Mouse (Mus musculus) gastrocnemius, postnatal 10 days (tissue): ENCODE data around the gene E030018B13Rik. TPM values are rescaled to one million over a fixed set of nuclear protein-coding genes. Genes with fewer than 3 reads are reported as not detected.

ENCODE experiments used
- DNase-seq: peaks from one replicate; pipeline ENCODE4 v3.0.0; 2021; ENCODE audit warnings: mixed read lengths
- total RNA-seq, 2 experiments: library from RNA; stranded (reverse); gene quantifications; 2 replicates each; pipeline ENCODE4 v1.2.3; 2021

Gene E030018B13Rik
- total RNA-seq, 2 experiments from 2014 or later, result not detected

DNA sequence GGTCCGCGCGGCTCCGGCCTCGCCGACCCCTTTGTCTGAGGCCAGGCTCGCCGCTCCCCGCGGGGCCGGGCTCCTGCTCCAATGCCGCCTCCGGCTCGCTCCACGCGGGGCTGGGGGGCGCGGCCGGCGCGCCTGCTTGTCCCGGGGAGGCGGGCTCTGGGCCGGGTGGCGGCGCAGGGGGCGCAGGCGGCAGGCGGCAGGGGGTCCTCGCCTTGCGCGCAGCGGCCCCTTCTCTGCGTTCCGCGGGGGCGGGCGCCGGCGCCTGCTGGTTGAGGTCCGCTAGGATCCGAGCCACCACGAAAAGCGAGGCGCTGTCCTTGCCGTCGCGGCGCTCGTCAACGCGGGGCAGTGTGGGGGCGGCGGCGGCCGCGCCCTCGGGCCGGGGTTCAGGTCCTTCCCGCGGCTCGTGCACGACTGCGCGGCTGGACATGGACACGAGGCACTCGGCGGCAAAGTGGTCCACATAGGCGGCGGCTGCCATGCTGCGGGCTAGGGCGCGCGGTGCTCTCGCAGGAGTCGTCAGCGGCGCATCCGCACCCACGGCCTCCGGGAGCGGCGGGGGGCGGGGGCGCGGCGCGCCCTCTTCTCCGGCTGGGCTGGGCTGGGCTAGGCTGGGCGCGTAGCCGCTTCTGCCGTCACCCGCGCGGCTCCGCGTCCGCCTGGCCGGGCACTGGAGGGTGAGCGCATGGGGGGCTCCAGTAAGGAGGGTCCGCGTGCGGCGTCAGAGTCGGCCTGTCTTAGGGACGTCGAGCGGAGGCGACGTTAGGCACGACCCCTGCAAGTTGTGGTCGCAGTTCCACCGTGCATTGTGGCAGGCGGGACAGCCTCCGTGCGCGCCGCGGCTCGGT is 21.6 kb downstream of the E030018B13Rik start:
- peak; percentile 77 for DNase-seq

DNA sequence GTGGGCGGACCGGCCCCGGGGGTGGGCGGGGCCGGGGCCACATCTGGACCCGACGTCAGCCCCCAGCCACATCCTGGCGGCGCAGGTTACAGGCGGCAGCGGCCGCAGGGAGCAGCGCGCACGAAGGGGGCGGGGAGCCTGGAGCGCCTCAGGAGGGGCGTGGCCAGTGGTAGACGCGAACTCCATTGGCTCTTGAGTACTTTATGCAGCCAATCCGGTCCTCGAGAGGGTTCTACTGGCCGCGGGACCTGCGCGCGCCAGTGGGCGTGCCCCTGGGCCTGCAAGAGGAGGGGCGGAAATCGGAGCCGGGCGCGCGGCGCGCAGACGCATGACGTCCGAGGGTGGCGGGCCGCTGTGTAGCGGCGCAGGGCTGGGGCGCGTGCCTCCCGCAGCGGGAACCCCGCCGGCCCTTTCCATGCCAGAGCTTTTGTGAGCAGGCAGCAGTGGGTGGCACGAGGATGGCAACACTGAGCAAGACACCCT is 22.3 kb downstream of the E030018B13Rik start, which contains the start of gene Klf13:
TSS of gene Klf13 (minus strand) at position 2 of the 483 bp plus-strand sequence.
- DNase-seq, result peak; percentile 95

DNA sequence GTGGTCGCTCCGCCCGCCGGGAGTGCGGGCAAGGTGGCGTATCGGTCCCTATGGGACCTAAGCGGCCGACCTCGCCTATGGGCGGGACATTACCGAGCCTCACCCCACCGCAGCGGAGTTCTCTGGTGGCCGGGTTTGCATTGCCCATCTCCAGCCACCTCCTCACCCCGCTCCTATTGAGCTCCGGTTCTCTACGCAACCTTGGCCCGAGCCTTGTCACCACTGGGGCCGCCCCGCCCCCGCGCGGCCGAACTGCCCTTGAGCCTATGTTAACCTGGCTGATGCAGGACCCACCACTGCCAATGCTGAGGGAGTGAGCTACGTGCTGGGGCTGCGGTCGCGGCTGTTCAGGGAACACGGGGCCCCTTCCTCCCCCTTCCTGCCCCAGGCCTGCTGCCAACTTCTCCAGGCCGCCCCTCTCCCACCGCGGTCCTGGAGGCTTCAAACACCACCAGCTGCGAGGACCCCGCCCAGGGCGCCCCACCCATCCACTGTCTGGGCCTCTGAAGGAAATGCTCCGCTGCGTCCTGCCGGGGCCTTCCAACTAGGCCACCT is 22.8 kb downstream of the E030018B13Rik start:
- peak; percentile 80 for DNase-seq

DNA sequence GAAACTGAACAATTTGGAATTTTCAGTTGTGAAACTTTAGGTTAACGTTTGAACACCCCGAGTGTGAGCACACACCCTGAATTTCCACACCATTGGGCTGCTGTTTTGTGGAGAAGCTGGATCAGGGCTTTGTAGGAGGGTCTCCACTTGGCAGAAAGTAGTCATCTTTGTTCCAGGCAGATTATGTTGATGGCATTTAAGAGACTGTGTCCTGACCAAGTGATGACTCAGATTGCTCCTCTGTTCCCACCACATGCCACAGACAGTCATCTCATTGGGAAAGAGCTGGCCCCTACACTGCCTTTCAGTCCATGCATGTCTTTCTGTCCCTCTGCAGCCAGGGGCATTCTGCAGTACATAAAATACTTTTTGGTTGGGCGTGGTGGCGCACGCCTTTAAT is 23.7 kb downstream of the E030018B13Rik start:
- DNase-seq, result no peak

DNA sequence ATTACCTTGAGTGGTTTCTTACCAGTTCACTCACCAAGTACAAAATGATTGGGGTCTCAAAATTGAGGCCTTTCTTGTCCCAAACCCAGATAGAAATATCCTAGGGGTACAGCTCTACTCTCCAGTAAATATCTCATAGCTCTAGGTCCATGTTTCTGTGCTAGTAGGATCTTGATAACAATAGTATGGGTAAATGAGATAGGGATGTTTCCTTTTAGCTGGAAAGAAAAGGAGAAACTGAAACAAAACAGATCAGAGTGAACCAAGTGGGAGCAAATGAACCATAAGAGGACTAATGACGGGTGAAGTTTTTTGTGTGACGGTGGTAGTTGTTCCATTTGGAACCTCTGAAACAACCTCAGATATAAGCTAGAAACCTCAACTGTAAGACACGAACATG is 24.4 kb downstream of the E030018B13Rik start:
- no peak for DNase-seq

DNA sequence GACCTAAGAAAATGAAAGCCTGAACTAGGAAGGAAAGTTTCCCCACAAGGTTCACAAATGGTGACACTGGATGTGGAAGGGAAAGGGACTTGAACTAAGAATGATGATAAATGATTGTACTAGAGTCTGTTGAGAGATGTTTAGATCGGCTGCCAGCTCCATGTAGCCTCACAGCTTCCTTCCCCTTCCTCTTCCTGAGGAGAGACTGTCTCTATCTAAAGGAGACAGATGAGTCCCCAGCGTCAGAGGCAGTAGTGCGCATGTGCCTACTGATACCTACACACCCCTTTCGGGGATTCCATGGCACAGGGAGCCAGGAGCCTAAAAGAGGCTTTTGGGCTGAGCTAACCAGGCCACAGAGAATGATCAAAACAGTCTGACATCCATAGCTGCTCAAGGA is 24.8 kb downstream of the E030018B13Rik start:
- no peak for DNase-seq

DNA sequence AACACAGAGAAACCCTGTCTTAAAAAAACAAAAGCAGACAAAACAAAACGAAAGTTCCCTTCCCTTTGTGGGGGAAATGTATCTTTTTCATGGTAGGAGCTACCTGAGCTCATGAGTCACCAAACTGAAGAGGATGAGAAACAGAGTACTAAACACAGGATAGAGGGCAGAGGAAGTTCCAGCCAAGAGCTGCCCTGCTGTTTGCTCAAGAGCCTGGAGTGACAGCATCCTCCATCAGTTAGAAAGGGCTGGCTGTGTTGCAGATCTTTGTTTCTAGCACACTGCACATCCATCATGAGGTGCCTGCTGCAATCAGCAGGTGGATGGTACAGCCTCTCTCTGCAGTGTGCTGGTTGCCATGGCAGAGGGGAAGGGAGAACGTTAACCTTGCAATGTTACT is 27.3 kb downstream of the E030018B13Rik start:
- no peak for DNase-seq

DNA sequence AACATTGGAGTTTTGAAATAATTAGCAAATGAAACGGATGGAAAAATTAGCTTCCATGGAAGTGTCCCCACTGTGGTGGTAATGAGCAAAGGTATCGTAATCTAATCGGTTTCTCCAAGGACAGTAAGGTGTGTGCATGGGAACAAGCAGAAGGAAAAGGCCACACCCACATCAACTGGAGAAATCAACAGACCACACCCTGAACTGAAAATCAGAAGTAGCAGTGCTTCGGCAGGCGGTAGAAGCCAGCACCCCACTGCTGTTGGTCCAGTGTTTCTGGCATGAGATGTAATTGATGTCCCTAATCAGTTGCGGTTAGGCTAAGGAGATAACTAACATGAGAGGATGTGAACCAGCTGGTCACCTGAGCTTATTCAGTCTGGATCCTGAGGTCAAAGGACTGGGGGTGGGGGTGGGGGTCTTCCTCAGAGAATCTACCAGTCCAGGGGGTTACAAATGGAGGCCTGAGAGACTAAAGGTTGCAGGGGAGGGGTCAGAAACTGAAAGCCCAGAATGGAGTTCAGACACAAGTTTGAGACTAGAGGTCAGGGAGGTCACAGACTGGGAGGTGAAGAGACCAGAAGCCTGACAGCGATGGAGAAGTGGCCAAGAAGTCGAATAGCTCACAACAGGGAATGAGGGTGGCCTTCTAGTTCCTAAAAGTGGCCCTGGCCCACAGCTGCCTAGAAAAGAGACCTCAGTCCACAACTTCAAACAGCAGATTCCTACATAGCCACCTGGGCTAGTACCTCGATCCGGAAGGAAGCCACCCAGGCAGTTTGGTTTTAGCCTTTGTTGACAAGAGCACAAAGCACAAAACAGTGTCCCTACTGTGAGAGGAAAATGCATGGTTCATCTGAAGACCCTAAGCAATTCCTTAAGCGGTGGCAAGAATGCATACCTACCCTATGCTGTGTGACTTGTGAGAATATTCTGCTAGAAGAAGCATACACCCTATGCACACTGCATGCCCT is 31.1 kb downstream of the E030018B13Rik start:
- no peak for DNase-seq

DNA sequence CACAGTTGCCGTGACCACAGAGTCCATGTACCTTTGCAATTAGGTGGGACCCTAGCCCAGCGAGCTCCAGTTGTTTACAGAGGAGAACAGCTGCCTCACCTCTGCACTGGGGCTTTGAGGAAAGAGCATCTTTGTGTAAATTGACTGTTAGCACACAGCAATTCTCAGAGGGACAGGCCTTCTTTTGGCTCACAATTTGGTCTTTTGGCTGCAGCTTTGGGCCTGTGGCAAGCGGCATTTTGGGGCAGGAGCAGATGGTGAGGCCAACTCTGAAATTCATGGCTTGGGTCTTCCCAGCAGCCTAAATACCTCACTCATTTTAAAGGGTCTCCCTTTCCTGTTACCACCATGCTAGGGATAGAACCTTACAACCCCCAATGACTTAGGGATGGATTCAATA is 32.5 kb downstream of the E030018B13Rik start:
- DNase-seq, result no peak

DNA sequence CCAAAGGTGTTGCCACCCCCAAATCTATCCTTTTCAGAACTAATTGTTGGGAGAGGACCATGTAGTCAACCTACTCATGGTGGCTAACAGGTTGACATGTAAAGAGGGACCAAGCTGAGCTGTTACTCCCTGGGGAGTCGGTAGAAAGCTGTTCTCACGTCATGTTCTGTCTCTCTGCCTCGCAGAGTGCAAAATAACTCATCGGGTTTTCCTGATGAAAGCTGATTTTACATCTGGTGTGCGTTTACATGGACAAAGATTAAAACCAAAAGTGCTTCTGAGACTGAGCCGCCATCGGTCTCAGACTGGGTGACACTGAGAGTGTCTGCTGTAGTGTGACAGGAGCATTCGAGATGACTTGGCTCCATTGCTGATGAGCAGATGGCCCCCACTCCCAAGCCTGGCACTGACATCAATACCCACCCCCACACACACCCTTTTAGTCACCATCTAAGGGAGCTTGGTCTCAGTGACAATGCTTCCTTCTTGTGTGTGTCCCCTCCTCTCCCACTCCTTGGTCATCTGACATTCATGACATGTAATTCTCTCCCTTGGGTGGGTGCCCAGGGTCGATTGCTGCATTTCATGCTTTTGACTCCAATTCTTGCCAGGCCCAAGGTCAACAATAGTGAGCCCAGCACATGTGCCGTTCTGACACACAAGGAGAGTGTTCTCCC is 34.4 kb downstream of the E030018B13Rik start:
- DNase-seq, result peak; percentile 18

DNA sequence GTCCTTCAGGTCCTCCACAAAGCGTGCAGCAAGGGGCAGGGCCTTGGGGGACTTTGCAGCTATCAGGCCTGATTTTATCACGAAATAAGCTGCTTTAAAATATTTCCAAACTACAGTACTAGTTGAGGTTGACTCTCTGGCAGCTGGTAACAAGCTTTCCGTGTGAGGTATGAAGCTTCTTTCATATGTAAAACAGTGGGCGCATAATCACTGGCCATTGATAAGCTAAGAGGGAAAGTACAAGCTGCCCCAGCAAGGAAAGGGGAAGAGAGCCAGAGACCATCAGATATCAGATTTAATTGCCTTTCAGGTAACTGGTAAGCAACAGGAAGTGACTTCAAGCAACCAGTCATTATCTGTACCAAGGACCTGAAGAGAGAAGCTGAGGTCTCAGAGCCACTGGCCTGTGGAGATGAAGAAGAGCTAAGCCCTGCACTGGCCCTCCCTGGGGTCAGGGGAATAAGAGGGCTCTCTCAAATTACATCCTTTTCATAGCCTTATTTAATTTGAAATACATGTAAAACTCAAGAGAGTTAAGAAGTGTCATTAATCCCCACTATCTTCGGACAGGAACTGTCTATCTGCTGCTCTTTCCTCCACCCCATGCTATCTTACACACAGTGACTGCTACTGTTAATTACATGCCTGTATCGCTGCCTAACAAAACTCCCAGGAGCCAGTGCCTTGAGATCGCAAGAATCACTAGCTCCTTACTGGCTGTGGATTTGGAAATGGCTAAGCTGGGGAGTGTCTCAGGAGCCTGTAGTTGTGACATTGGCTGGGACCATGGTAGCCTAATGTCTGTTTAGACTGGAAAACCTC is 35.6 kb downstream of the E030018B13Rik start:
- DNase-seq, result no peak

DNA sequence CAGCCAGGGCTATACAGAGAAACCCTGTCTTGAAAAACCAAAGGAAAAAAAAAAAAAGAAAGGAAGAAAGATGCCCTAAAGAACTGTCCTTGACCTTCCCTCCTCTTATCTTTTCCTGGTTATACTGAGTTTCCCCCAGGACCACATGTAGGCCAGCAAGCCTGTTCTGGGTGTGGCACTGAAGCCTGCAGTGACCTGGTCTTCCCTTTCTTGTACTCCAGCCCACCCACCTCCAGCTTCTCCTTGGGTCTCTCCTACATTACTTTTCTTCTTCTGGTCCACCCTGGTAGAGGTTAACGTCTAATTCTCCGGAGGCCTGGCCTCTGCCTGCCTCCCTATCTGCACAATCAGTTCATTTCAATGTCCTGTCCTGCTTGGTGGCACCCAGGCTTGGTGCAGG is 38.8 kb downstream of the E030018B13Rik start:
- no peak for DNase-seq

DNA sequence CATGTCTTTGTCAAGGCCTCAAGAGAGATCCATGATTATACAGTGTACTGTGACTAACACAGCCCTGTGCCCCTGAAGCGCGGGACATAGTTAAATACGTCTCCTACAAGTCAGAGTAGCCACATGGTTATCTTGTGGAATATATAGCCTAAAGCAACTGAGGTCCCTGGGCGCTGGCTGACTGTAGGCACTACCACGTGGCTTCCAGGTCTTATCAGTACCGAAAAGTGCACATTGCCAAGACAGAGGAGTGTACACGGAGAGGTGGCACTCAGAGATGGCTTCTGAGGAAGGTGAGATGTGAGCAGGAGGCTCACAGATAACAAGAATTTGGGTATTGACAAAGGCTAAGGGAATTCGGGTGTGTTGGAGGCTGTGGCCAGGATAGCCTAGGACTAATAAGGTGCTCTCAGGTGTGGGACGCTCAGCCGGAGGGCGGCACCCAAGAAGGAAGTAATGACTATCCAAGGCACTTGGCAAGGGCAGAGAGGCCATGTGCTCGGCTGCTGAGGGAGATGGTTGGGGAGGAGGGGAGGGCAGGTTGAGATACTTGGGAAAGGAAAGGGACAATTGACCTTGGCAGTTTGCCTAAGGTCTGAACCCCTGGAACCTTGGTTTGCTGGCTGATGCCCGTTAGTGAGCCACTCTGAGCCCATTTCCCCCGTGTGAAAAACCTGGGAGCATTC is 39.6 kb downstream of the E030018B13Rik start:
- no peak for DNase-seq

DNA sequence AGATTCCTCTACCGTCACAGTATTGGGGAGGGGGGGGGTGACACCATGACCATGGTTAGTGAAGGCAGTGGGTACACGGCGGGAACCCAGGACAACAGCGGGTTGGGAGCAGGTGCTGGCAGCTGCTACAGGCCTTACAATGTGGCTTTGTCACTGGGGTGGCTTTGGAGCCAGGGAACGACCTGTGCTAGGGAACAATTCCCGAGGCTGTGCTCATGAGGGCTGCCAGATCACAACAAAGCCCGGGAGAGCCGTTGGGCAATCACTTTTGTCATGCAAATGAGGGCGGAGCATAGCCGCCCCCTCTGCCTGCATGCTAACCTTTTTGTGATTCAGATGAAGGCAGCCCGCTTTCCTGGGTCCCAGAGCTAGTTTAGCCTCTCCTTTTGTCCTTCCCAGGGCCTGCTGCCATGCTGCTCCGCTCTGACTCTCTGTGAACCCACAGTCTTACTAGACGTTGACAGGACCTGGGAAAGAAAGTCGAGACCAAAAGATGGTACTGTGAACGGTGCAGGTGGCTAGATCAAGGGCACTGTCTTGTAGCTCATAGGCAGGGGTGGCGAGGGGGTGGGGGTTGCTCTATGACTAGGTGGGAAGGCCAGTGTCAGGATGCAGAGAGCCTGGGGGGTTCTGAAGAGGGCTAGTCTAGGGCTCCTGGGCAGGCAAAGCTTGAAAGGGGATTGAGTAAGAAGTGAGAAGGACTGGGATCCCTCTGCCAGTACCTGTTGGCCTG is 40.5 kb downstream of the E030018B13Rik start:
- DNase-seq, result no peak

DNA sequence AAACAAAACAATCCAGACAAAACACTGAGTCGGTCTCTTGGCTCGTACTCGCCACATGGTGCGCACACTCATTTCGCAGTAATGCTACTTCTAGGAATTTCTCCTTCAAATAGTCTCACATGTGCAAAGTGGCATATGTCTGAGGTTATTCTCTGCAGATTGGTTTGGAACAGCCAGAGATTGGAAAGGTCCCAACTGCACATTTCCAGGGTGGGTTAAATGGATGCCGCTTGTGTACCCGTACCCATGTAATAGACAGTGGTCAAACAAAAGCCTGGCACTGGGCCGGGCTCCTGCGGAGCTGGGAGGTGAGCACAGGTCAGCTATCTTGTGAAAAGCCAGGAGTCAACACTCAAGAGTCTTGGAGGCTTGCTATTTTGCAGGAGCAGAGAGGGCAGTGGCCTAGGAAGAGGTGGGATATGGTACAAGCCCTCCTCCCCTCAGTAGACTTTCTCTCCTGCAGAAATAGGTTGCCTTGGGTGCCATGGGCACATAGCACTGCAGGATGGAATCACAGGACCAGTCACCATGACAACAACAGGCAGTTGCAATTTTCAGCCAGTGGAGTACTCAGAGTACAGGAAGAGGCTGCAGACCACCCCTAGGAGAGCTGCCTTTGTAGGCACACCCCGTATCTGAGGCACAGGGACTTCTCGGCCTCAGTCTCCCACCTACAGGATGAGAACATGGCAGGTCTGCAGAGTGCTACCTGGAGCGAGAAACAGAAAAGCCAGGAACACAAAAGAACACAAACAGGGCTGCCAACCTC is 41.4 kb downstream of the E030018B13Rik start:
- DNase-seq, result no peak

DNA sequence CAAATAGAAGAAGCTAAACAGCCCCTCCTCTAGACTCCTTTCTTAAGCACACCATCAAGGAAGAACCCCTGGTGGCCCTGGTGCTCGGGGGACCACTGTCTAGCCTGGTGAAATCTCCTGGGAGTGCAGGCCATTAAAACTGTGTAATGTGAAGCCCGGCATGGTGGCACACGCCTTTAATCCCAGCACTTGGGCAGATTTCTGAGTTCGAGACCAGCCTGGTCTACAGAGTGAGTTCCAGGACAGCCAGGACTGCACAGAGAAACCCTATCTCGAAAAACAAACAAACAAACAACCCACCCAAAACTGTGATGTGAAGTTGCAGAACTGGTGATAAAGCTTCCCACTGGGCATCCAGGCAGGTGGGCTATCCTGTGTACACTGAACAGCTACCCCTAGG is 47.0 kb downstream of the E030018B13Rik start:
- DNase-seq, result no peak

DNA sequence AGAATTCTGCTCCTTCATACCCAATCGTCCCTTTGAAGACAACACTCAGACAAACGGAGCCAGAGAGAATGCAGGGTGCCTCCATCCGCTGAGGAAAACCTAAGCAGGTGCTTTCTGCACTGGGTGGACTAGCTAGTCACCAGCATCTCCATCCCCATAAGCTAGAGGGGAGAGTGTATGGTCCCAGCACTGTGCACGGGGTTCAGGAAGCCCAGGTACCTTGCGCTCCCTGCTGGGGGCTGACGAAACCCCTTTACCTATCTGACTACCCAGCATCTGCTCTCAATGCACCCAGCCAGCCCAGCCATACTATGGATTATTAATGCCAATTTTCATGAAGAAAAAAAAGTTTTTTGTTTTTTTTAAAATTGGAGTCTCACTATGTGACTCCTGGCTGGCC is 47.5 kb downstream of the E030018B13Rik start:
- DNase-seq, result no peak

DNA sequence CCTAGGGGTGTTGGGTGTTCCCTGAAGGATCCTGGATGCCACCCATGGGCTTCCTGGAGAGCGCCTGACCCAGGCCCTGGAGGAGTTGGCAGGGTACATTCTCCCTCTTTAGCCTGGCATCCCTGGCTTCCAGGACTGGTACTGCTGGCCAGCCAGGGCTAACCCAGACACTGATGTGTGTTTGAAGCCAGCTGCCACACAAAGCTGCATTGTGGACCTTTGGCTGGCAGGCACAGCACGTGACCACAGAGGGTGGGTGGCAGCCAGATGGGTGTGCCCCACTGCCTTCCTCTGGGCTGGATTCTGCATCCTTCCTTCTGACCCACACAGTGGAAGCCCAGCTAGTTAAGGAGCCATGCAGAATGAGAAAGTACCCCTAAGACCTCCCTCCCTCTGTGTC is 48.5 kb downstream of the E030018B13Rik start:
- peak; percentile 40 for DNase-seq
